Mouse (Mus musculus): ENCODE measurements around the gene Syce2. TPM values are rescaled to one million over a fixed set of nuclear protein-coding genes. Genes with fewer than 3 reads are reported as not detected.

The Syce2 gene
- polyA plus RNA-seq, 2 experiments = 36.9 to 75.3 TPM

GRCm38 (mm10) chr8:84912391-84912790, 40.5 kb downstream of the Syce2 start:
- 24% methylated on average over 27 of the region's 27 CpGs for WGBS
- peaks cover 19% of the 10 kb centered on the region for H3K27me3 ChIP-seq (ENCODE audit: control insufficient read depth, insufficient read depth, low read length)

DNA sequence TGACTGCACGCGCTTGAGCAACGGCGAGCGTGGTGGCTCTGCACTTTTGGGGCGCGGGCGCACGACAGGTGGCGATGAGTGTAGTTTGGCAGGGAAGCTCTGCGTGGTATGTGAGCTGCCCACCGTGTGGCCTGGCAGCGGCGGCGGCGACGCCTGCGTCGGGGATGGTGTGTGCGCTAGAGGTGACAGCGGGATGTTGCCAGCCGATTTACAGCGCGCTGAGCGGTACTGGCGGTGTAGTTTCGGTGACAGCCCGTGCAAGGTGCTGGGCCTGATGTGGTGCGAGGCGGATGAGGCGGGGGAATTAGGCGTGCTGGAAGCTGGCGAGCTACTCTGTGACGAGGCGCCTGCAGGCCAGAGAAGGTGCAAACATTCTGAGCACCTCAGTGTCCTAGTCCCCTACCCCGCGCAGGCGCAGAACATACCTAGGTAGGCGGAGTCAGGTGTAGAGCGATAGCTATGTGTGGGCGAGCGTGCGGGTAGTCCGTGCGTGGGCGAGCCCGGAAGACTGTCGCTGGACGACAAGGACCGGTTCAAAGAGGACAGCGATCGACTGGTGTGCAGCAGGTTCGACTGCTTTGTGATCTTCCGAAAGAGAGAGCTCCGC, 41.1 kb downstream of the Syce2 start:
- Histone ChIP-seq H3K4me3 (replicated peaks; ENCODE audit: low read length) (peak overlapping the region; percentile 48), H3K36me3 (ENCODE audit: control insufficient read depth, insufficient read depth, low read length) (no peaks in the 10 kb centered on the region), H3K9me3 (ENCODE audit: control insufficient read depth, low read length) (no peaks in the 10 kb centered on the region), H3K27ac (replicated peaks; ENCODE audit: low read depth, low read length) (no peak overlapping the region), H3K4me1 (ENCODE audit: control insufficient read depth, insufficient read depth, low read length) (peaks cover 9% of the 10 kb centered on the region; the same call in 1 of the 2 replicates), H3K27me3 (ENCODE audit: control insufficient read depth, insufficient read depth, low read length) (peaks cover 19% of the 10 kb centered on the region), H3K9ac (ENCODE audit: low read depth, low read length, severe bottlenecking) (peak overlapping the region; percentile 62), H3K4me2 (replicated peaks; ENCODE audit: low read depth, low read length, severe bottlenecking) (peak overlapping the region; percentile 88)
- 1% methylated on average over 55 of the region's 55 CpGs for WGBS
- no peak for TF ChIP-seq POLR2A (IDR thresholded peaks at IDR 0.05; ENCODE audit: borderline replicate concordance, extremely low read depth, insufficient read depth, insufficient read length)
- DNase-seq (ENCODE audit: low spot score) = peak; percentile 42
- peak; percentile 53 for ATAC-seq (ENCODE audit: low FRiP score, low read depth)

More at GRCm38 (mm10) chr8:84912391-84912790, 40.5 kb downstream of the Syce2 start:
- no peak overlapping the region for H3K27ac ChIP-seq (replicated peaks; ENCODE audit: low read depth, low read length)
- peak overlapping the region; percentile 62 for H3K9ac ChIP-seq (ENCODE audit: low read depth, low read length, severe bottlenecking)
- peak overlapping the region; percentile 48 for H3K4me3 ChIP-seq (replicated peaks; ENCODE audit: low read length)
- H3K4me2 ChIP-seq (replicated peaks; ENCODE audit: low read depth, low read length, severe bottlenecking) = peak overlapping the region; percentile 88
- ATAC-seq (ENCODE audit: low FRiP score, low read depth) (no peak), DNase-seq (ENCODE audit: low spot score) (no peak)
- no peaks in the 10 kb centered on the region for H3K36me3 ChIP-seq (ENCODE audit: control insufficient read depth, insufficient read depth, low read length)
- no peaks in the 10 kb centered on the region for H3K9me3 ChIP-seq (ENCODE audit: control insufficient read depth, low read length)
- H3K4me1 ChIP-seq (ENCODE audit: control insufficient read depth, insufficient read depth, low read length) = peaks cover 9% of the 10 kb centered on the region; the same call in 1 of the 2 replicates
- no peak for TF ChIP-seq POLR2A (IDR thresholded peaks at IDR 0.05; ENCODE audit: borderline replicate concordance, extremely low read depth, insufficient read depth, insufficient read length)

DNA sequence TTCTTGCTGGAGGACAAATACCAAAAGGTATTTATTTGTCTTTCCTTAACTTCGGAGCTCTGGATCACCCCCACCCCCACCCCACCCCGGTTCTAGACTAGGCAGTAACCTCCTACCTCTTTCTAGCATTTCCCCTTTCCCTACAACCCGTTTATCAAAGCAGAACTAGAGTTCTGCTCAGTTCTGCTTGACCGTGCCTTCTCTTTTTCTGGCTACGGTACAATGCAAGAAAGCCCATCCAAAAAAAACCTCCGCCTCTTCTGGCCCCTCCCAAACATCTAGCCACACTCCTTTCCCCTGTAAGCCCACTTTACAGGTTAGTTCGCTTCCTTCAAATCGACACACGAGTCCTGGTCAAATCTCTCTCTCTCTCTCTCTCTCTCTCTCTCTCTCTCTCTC, 41.6 kb downstream of the Syce2 start:
- no peak for ATAC-seq (ENCODE audit: low FRiP score, low read depth)
- H3K4me1 ChIP-seq (ENCODE audit: control insufficient read depth, insufficient read depth, low read length) = peaks cover 9% of the 10 kb centered on the region; the same call in 1 of the 2 replicates
- WGBS = 9% methylated on average over 9 of the region's 9 CpGs

GRCm38 (mm10) chr8:84913960-84914359, 42.0 kb downstream of the Syce2 start:
- 36% methylated on average over 4 of the region's 4 CpGs for WGBS
- H3K36me3 ChIP-seq (ENCODE audit: control insufficient read depth, insufficient read depth, low read length) = no peaks in the 10 kb centered on the region
- no peak overlapping the region for H3K9ac ChIP-seq (ENCODE audit: low read depth, low read length, severe bottlenecking)
- DNase-seq (ENCODE audit: low spot score) (no peak), ATAC-seq (ENCODE audit: low FRiP score, low read depth) (no peak)
- no peak for TF ChIP-seq POLR2A (IDR thresholded peaks at IDR 0.05; ENCODE audit: borderline replicate concordance, extremely low read depth, insufficient read depth, insufficient read length)
- H3K4me2 ChIP-seq (replicated peaks; ENCODE audit: low read depth, low read length, severe bottlenecking) = peak overlapping the region; percentile 88; the same call in 1 of the 2 replicates
- H3K9me3 ChIP-seq (ENCODE audit: control insufficient read depth, low read length) = no peaks in the 10 kb centered on the region
- H3K4me1 ChIP-seq (ENCODE audit: control insufficient read depth, insufficient read depth, low read length) = peaks cover 8% of the 10 kb centered on the region; the same call in 1 of the 2 replicates
- no peak overlapping the region for H3K27ac ChIP-seq (replicated peaks; ENCODE audit: low read depth, low read length)
- peaks cover 19% of the 10 kb centered on the region for H3K27me3 ChIP-seq (ENCODE audit: control insufficient read depth, insufficient read depth, low read length)
- H3K4me3 ChIP-seq (replicated peaks; ENCODE audit: low read length) = no peak overlapping the region

More for the DNA sequence above, 41.6 kb downstream of the Syce2 start:
- no peak for TF ChIP-seq POLR2A (IDR thresholded peaks at IDR 0.05; ENCODE audit: borderline replicate concordance, extremely low read depth, insufficient read depth, insufficient read length)
- no peaks in the 10 kb centered on the region for H3K9me3 ChIP-seq (ENCODE audit: control insufficient read depth, low read length)
- no peak overlapping the region for H3K27ac ChIP-seq (replicated peaks; ENCODE audit: low read depth, low read length)
- H3K9ac ChIP-seq (ENCODE audit: low read depth, low read length, severe bottlenecking) = peak overlapping the region; percentile 62
- DNase-seq (ENCODE audit: low spot score) = no peak
- H3K36me3 ChIP-seq (ENCODE audit: control insufficient read depth, insufficient read depth, low read length) = no peaks in the 10 kb centered on the region
- peaks cover 19% of the 10 kb centered on the region for H3K27me3 ChIP-seq (ENCODE audit: control insufficient read depth, insufficient read depth, low read length)
- peak overlapping the region; percentile 88 for H3K4me2 ChIP-seq (replicated peaks; ENCODE audit: low read depth, low read length, severe bottlenecking)
- H3K4me3 ChIP-seq (replicated peaks; ENCODE audit: low read length) = peak overlapping the region; percentile 48

- no peaks in the 10 kb centered on the region for H3K9me3 ChIP-seq (ENCODE audit: control insufficient read depth, low read length)
- no peak for TF ChIP-seq POLR2A (IDR thresholded peaks at IDR 0.05; ENCODE audit: borderline replicate concordance, extremely low read depth, insufficient read depth, insufficient read length)
- H3K27ac ChIP-seq (replicated peaks; ENCODE audit: low read depth, low read length) = no peak overlapping the region
- H3K9ac ChIP-seq (ENCODE audit: low read depth, low read length, severe bottlenecking) = no peak overlapping the region
- no peak for DNase-seq (ENCODE audit: low spot score)
- peaks cover 19% of the 10 kb centered on the region for H3K27me3 ChIP-seq (ENCODE audit: control insufficient read depth, insufficient read depth, low read length)
- no peaks in the 10 kb centered on the region for H3K4me1 ChIP-seq (ENCODE audit: control insufficient read depth, insufficient read depth, low read length)
- no peaks in the 10 kb centered on the region for H3K36me3 ChIP-seq (ENCODE audit: control insufficient read depth, insufficient read depth, low read length)
- ATAC-seq (ENCODE audit: low FRiP score, low read depth) = no peak
- 84% methylated on average over 8 of the region's 8 CpGs for whole genome bisulfite sequencing
- no peak overlapping the region for H3K4me2 ChIP-seq (replicated peaks; ENCODE audit: low read depth, low read length, severe bottlenecking)
- no peak overlapping the region for H3K4me3 ChIP-seq (replicated peaks; ENCODE audit: low read length)
Measured at GRCm38 (mm10) chr8:84915269-84915668, 43.4 kb downstream of the Syce2 start.
